Mouse (Mus musculus) embryonic facial prominence, embryonic 11.5 days (tissue): ENCODE data around the gene Retn. TPM values are rescaled to one million over a fixed set of nuclear protein-coding genes. Genes with fewer than 3 reads are reported as not detected.

Experiments
- ATAC-seq: fragments of 200-750 bp; cut with Nextera tagmentation; replicated peaks from 2 replicates; pipeline ENCODE4 v1.8.0; 2017; ENCODE audit warnings: low read depth; ENCODE audit not compliant: insufficient number of reproducible peaks, low FRiP score, low TSS enrichment
- DNase-seq: peaks from one replicate; pipeline ENCODE4 v3.0.0-alpha.2; 2015; ENCODE audit warnings: low spot score
- H3K27ac ChIP-seq: fragments of 300-500 bp; sonication (generic); replicated peaks from 2 replicates; pipeline ENCODE4 v1.5.1; 2014; ENCODE audit warnings: mild to moderate bottlenecking, low read depth, low read length, control low read depth
- H3K27me3 ChIP-seq: fragments of 300-500 bp; sonication (generic); 2 replicates; pipeline ENCODE4 v1.6.1; 2014; ENCODE audit warnings: mild to moderate bottlenecking, low read length, moderate library complexity, mixed read lengths; ENCODE audit not compliant: control insufficient read depth, insufficient read depth
- H3K36me3 ChIP-seq: fragments of 300-500 bp; sonication (generic); replicated peaks from 2 replicates; pipeline ENCODE4 v1.6.1; 2014; ENCODE audit warnings: low read depth, mild to moderate bottlenecking, low read length, moderate library complexity, mixed read lengths; ENCODE audit not compliant: control insufficient read depth, insufficient read depth
- H3K4me1 ChIP-seq: fragments of 300-500 bp; sonication (generic); 2 replicates; pipeline ENCODE4 v1.6.1; 2014; ENCODE audit warnings: low read length, mixed read lengths; ENCODE audit not compliant: control insufficient read depth, insufficient read depth
- H3K4me2 ChIP-seq: fragments of 300-500 bp; sonication (generic); 2 replicates; pipeline ENCODE4 v1.6.1; 2014; ENCODE audit warnings: low read depth, mild to moderate bottlenecking, control low read depth, low read length, moderate library complexity
- H3K4me3 ChIP-seq: fragments of 300-500 bp; sonication (generic); 2 replicates; pipeline ENCODE4 v1.5.1; 2014; ENCODE audit warnings: low read depth, low read length, control low read depth
- H3K9ac ChIP-seq: fragments of 300-500 bp; sonication (generic); replicated peaks from 2 replicates; pipeline ENCODE4 v1.6.1; 2014; ENCODE audit warnings: mild to moderate bottlenecking, control low read depth, low read length
- H3K9me3 ChIP-seq: fragments of 300-500 bp; sonication (generic); replicated peaks from 2 replicates; pipeline ENCODE4 v1.6.1; 2016; ENCODE audit warnings: mild to moderate bottlenecking, low read length, inconsistent platforms, mixed read lengths; ENCODE audit not compliant: control insufficient read depth
- WGBS: fragments of 180-500 bp; shearing (Covaris S2); extraction: QIAGEN DNeasy Blood & Tissue Kit; methylation state at CpG from one replicate; pipeline ENCODE4 v1.1.7; 2014; 5-methylcytosine and 5-hydroxymethylcytosine counted together
- polyA plus RNA-seq: library from polyadenylated mRNA; unstranded; fragments of >200 nt; fragmentation: Nextera tagmentation; extraction: Ambion mirVana; gene quantifications from 2 replicates; pipeline ENCODE4 v1.2.1, GENCODE M21; 2014

The Retn gene
- polyA plus RNA-seq, 1 experiment from 2014 or later = not detected

DNA sequence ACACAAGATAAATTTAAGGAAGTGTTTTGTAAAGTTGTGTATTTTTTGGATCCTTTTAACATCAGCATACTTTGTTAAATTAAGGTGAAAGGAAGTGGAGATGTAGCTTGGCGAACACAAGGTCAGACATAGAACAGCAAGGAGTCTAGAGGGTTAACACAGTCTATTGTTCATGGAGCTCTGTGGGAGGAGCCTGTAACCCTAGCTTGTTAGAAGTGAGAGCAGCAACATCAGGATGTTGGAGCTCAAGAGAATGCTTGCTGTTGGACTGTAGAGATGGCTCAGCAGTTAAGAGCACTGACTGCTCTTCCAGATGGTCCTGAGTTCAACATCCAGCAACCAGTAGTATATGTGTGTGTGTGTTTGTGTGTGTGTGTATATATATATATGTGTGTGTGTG lies 6.6 kb upstream of the Retn start:
- no peak for ATAC-seq
- no peaks in the 10 kb centered on the region for H3K4me1 ChIP-seq
- no peaks in the 10 kb centered on the region for H3K27me3 ChIP-seq
- no peak overlapping the region for H3K4me3 ChIP-seq
- no peaks in the 10 kb centered on the region for H3K9me3 ChIP-seq
- H3K36me3 ChIP-seq = no peaks in the 10 kb centered on the region
- no peak overlapping the region for H3K4me2 ChIP-seq
- H3K9ac ChIP-seq = no peak overlapping the region
- WGBS = 39% methylated on average over 1 of the region's 1 CpGs
- peak; percentile 41 for DNase-seq
- H3K27ac ChIP-seq = no peak overlapping the region

GRCm38 (mm10) chr8:3652845-3653244 lies 2.7 kb upstream of the Retn start:
- no peak for DNase-seq
- H3K4me1 ChIP-seq = no peaks in the 10 kb centered on the region; the same call in 1 of the 2 replicates
- ATAC-seq = no peak
- H3K27ac ChIP-seq = no peak overlapping the region
- H3K36me3 ChIP-seq = no peaks in the 10 kb centered on the region
- H3K4me2 ChIP-seq = no peak overlapping the region
- no peak overlapping the region for H3K9ac ChIP-seq
- H3K4me3 ChIP-seq = no peak overlapping the region
- H3K9me3 ChIP-seq = no peaks in the 10 kb centered on the region
- H3K27me3 ChIP-seq = no peaks in the 10 kb centered on the region
- WGBS = 68% methylated on average over 3 of the region's 3 CpGs

- Histone ChIP-seq H3K4me2 (no peak overlapping the region), H3K9ac (no peak overlapping the region), H3K27me3 (no peaks in the 10 kb centered on the region), H3K36me3 (no peaks in the 10 kb centered on the region), H3K4me3 (no peak overlapping the region), H3K9me3 (no peaks in the 10 kb centered on the region), H3K27ac (no peak overlapping the region), H3K4me1 (no peaks in the 10 kb centered on the region; the same call in 1 of the 2 replicates)
- DNase-seq (no peak), ATAC-seq (no peak)
- 77% methylated on average over 11 of the region's 11 CpGs for WGBS
Observed at GRCm38 (mm10) chr8:3654726-3655508, 653 bp upstream of the Retn start.

DNA sequence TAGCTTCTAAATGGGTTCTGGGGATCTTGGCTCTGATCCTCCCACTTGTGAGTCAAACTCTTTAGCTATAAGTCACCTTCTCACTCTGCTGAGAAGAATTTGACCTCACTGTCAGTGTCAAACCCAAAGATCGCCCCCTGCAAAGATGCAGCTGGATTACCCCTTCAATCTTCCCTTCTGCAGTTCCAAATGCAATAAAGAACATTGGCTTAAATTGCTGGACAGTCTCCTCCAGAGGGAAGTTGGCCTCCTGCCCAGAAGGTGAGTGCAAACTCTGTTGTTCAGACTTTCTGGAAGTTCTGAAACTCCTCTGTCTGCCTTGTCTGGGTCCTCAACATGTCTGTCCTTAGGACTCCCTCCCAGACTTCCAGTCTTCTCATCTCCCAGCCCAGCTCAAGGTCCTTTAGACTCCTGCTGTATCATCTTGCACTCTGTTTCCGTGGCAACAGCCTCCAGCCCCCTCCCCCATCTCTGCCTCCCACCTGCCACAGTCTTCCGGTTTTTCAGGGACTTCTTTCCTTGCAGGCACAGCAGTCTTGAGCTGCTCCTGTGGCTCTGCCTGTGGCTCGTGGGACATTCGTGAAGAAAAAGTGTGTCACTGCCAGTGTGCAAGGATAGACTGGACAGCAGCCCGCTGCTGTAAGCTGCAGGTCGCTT lies 1.3 kb downstream of the Retn start:
- ATAC-seq (no peak; the same call in 1 of the 2 replicates), DNase-seq (peak; percentile 63)
- Histone ChIP-seq H3K9ac (no peak overlapping the region), H3K9me3 (no peaks in the 10 kb centered on the region), H3K4me1 (no peaks in the 10 kb centered on the region; the same call in 1 of the 2 replicates), H3K27ac (no peak overlapping the region; the same call in 1 of the 2 replicates), H3K4me2 (peak overlapping the region; percentile 20; the same call in 1 of the 2 replicates), H3K27me3 (no peaks in the 10 kb centered on the region), H3K36me3 (no peaks in the 10 kb centered on the region), H3K4me3 (no peak overlapping the region)
- 29% methylated on average over 7 of the region's 7 CpGs for WGBS

DNA sequence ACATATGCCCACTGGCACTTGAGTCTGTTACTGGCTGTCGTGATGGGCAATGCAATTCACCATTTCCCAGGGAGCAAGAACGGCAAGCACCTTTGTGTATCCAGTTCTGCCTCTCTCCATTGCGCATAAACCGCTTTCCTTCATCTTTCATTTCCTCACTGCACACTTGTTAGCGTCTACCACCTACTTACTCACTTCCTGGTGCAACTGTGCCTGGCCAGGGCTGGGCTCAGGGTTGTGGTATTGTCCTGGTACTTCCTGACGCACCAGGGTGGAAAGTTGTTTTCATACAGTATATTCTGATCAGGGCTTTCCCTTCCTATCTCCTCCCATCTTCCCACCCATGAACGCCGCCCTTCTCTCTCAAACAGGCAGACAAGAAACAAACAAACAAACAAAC lies 5.3 kb downstream of the Retn start:
- H3K27me3 ChIP-seq = no peaks in the 10 kb centered on the region
- no peak overlapping the region for H3K27ac ChIP-seq
- no peaks in the 10 kb centered on the region for H3K36me3 ChIP-seq
- no peak overlapping the region for H3K9ac ChIP-seq
- no peak overlapping the region for H3K4me2 ChIP-seq
- ATAC-seq = no peak
- 79% methylated on average over 8 of the region's 8 CpGs for WGBS
- no peak for DNase-seq
- no peaks in the 10 kb centered on the region for H3K9me3 ChIP-seq
- no peaks in the 10 kb centered on the region; the same call in 1 of the 2 replicates for H3K4me1 ChIP-seq
- no peak overlapping the region for H3K4me3 ChIP-seq

- Histone ChIP-seq H3K9ac (no peak overlapping the region), H3K9me3 (no peaks in the 10 kb centered on the region), H3K27me3 (no peaks in the 10 kb centered on the region), H3K4me1 (no peaks in the 10 kb centered on the region), H3K36me3 (no peaks in the 10 kb centered on the region), H3K4me3 (no peak overlapping the region), H3K4me2 (no peak overlapping the region), H3K27ac (no peak overlapping the region)
- no peak for DNase-seq
- WGBS = 66% methylated on average over 5 of the region's 5 CpGs
- no peak for ATAC-seq
Observed at GRCm38 (mm10) chr8:3664405-3664804, 8.8 kb downstream of the Retn start.

DNA sequence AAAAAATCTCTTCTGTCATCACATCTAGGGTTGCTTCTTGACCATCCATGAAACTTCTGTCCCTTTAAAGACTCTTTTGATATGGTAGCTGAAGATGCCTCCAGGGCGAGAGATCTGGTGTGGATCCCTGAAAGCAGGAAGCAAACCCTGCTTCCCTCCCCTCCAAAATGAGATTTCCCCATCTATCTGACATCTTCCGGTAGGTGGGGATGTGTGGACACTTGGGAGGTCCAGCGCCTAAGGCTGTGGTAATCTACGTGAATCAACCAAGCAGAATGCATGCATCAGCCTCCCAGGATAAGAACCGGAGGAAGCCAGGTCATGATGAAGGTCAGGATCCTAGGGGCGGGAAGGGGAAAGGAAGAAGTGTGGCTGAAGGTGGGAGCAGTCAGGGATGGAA lies 9.9 kb downstream of the Retn start, which contains the start of gene Mcemp1:
Gene Mcemp1, plus strand, starts transcription at position 248 of the 400 bp plus-strand sequence.
- H3K4me1 ChIP-seq = no peaks in the 10 kb centered on the region
- H3K4me2 ChIP-seq = no peak within 1 kb of the TSS
- DNase-seq = no peak
- H3K9ac ChIP-seq = no peak within 1 kb of the TSS
- no peaks in the 10 kb centered on the region for H3K36me3 ChIP-seq
- H3K9me3 ChIP-seq = no peaks in the 10 kb centered on the region
- ATAC-seq = no peak
- 59% methylated on average over 6 of the region's 6 CpGs for WGBS
- no peak within 1 kb of the TSS for H3K4me3 ChIP-seq
- no peaks in the 10 kb centered on the region for H3K27me3 ChIP-seq
- H3K27ac ChIP-seq = no peak within 1 kb of the TSS

- DNase-seq (no peak), ATAC-seq (no peak)
- Histone ChIP-seq H3K9ac (no peak overlapping the region), H3K9me3 (no peaks in the 10 kb centered on the region), H3K27me3 (no peaks in the 10 kb centered on the region), H3K4me2 (no peak overlapping the region), H3K4me1 (no peaks in the 10 kb centered on the region), H3K36me3 (no peaks in the 10 kb centered on the region), H3K4me3 (no peak overlapping the region), H3K27ac (no peak overlapping the region)
- 88% methylated on average over 2 of the region's 2 CpGs for WGBS
Observed at GRCm38 (mm10) chr8:3670388-3670787, 14.8 kb downstream of the Retn start.
